8 mouse cellular contexts compared by ENCODE assay signal in genomic region chr5:38598647-38599304, GRCm38 (mm10). TPM values are rescaled to one million over a fixed set of nuclear protein-coding genes. Genes with fewer than 3 reads are reported as not detected.
DNase-seq lines count a peak whose midpoint lies in the region; ATAC-seq lines count a peak whose summit lies in the region.

No protein-coding gene starts in this region.

- intact Hi-C loops in left cerebral cortex, postnatal 14 days (cut with DNase I), result no loop called here

- H3K27me3 ChIP-seq in kidney, embryonic 15.5 days, result no peaks in the 10 kb centered on the region
- no peaks in the 10 kb centered on the region for H3K27me3 ChIP-seq in forebrain, embryonic 13.5 days
- no peaks in the 10 kb centered on the region for H3K27me3 ChIP-seq in midbrain, embryonic 12.5 days

- peak overlapping the region; percentile 48; the same call in 1 of the 2 replicates for H3K27ac ChIP-seq in kidney, embryonic 15.5 days
- H3K27ac ChIP-seq in forebrain, embryonic 13.5 days, result no peak overlapping the region
- H3K27ac ChIP-seq in midbrain, embryonic 12.5 days (replicated peaks), result no peak overlapping the region

- no peak for DNase-seq in kidney, adult 11 months
- peak; percentile 16 for DNase-seq in Muller cell, postnatal 12 days (ENCODE audit: inconsistent ontology term)
- no peak for DNase-seq in left cerebral cortex, postnatal 14 days (ENCODE audit: low spot score in 2 of 2)
- no peak for DNase-seq in layer of hippocampus, postnatal 36 days
- no peak for DNase-seq in spleen, postnatal 10 days (ENCODE audit: low spot score in 2 of 2)

- H3K9me3 ChIP-seq in kidney, embryonic 15.5 days (replicated peaks), result no peaks in the 10 kb centered on the region
- no peaks in the 10 kb centered on the region for H3K9me3 ChIP-seq in forebrain, embryonic 13.5 days (replicated peaks)
- no peaks in the 10 kb centered on the region for H3K9me3 ChIP-seq in midbrain, embryonic 12.5 days

- peak overlapping the region; percentile 37 for H3K4me3 ChIP-seq in kidney, embryonic 15.5 days (replicated peaks)
- peak overlapping the region; percentile 35 for H3K4me3 ChIP-seq in forebrain, embryonic 13.5 days
- H3K4me3 ChIP-seq in midbrain, embryonic 12.5 days, result peak overlapping the region; percentile 37

- no peak for ATAC-seq in kidney, embryonic 15.5 days (replicated peaks; ENCODE audit: low FRiP score)
- peak; percentile 70 for ATAC-seq in forebrain, embryonic 13.5 days
- peak; percentile 49 for ATAC-seq in midbrain, embryonic 12.5 days (ENCODE audit: low FRiP score, low read depth)

- no peaks in the 10 kb centered on the region for H3K4me1 ChIP-seq in kidney, embryonic 15.5 days
- H3K4me1 ChIP-seq in forebrain, embryonic 13.5 days, result no peaks in the 10 kb centered on the region
- 0 out of 2 replicates have a peak, but pooled peaks cover 3% of the 10 kb centered on the region for H3K4me1 ChIP-seq in midbrain, embryonic 12.5 days

- peak overlapping the region; percentile 53 for H3K4me2 ChIP-seq in kidney, embryonic 15.5 days
- peak overlapping the region; percentile 55 for H3K4me2 ChIP-seq in forebrain, embryonic 13.5 days
- H3K4me2 ChIP-seq in midbrain, embryonic 12.5 days (replicated peaks), result peak overlapping the region; percentile 45

- H3K36me3 ChIP-seq in kidney, embryonic 15.5 days, result no peaks in the 10 kb centered on the region
- no peaks in the 10 kb centered on the region for H3K36me3 ChIP-seq in forebrain, embryonic 13.5 days (ENCODE audit: poor library complexity, severe bottlenecking)
- H3K36me3 ChIP-seq in midbrain, embryonic 12.5 days, result no peaks in the 10 kb centered on the region

- H3K9ac ChIP-seq in kidney, embryonic 15.5 days, result no peak overlapping the region
- H3K9ac ChIP-seq in forebrain, embryonic 13.5 days, result peak overlapping the region; percentile 26; the same call in 1 of the 2 replicates
- no peak overlapping the region for H3K9ac ChIP-seq in midbrain, embryonic 12.5 days (replicated peaks)

- WGBS in kidney, embryonic 15.5 days, result 54% methylated on average over 11 of the region's 11 CpGs
- 59% methylated on average over 11 of the region's 11 CpGs for WGBS in forebrain, embryonic 13.5 days
- WGBS in midbrain, embryonic 12.5 days, result 57% methylated on average over 11 of the region's 11 CpGs

RNA-seq across cellular contexts. Expression of gene Wdr1, which starts 35.8 kb away (rescaled TPM):
- polyA plus RNA-seq in kidney, embryonic 15.5 days (2015; fragmentation: Nextera tagmentation; extraction: Ambion mirVana), result 195 and 206 TPM in 2 replicates
- polyA plus RNA-seq in forebrain, embryonic 13.5 days (2015; fragmentation: Nextera tagmentation; extraction: Ambion mirVana), result 135 and 145 TPM in 2 replicates
- 140 and 151 TPM in 2 replicates for polyA plus RNA-seq in midbrain, embryonic 12.5 days (2016; fragmentation: Nextera tagmentation; extraction: Ambion mirVana)
- 100 to 1,000 TPM; 196 to 199 TPM for total RNA-seq in left cerebral cortex, postnatal 14 days (2021)
- total RNA-seq in layer of hippocampus, postnatal 36 days (2021), result 100 to 1,000 TPM; 200 to 210 TPM
